In genomic region chr12:108674916-108675315, GRCm38 (mm10) we compare ENCODE assay signal across 28 mouse cellular contexts. TPM values are rescaled to one million over a fixed set of nuclear protein-coding genes. Genes with fewer than 3 reads are reported as not detected.
A peak's percentile ranks its signal among the peaks of the same experiment; 100 is the strongest.
DNase-seq lines count a peak whose midpoint lies in the region; ATAC-seq and TF ChIP-seq lines count a peak whose summit lies in the region.
"Had no signal": no experiment of that assay in that cellular context is flagged by ENCODE, and none has a peak within 500 bp of the region (broad histone marks: within the 10 kb centered on the region; RNA-seq: fewer than 3 reads in every experiment).

No protein-coding gene starts in this region.

- no peak for DNase-seq in gastrocnemius, adult 2 months
- DNase-seq in gastrocnemius, postnatal 10 days = no peak
- DNase-seq in kidney, adult 11 months = no peak
- no peak for DNase-seq in left cerebral cortex, adult 2 months (ENCODE audit: extremely low spot score in 1 of 2, low spot score in 2 of 2)
- DNase-seq in left cerebral cortex, postnatal 36 days (ENCODE audit: low spot score in 2 of 2) = no peak
- DNase-seq: adrenal gland, adult 8-10 months; right cerebral cortex, postnatal 4 days; thymus, adult 18-20 months; thymus, postnatal 36 days had no signal

- no peaks in the 10 kb centered on the region for H3K27me3 ChIP-seq in kidney, embryonic 14.5 days (ENCODE audit: control insufficient read depth, insufficient read depth, low read length)
- H3K27me3 ChIP-seq in embryonic facial prominence, embryonic 15.5 days = no peaks in the 10 kb centered on the region
- no peaks in the 10 kb centered on the region for H3K27me3 ChIP-seq in midbrain, embryonic 16.5 days (ENCODE audit: control insufficient read depth, insufficient read depth, low read depth, low read length)
- H3K27me3 ChIP-seq: embryonic facial prominence, embryonic 12.5 days; forebrain, embryonic 12.5 days; hindbrain, embryonic 15.5 days; limb, embryonic 12.5 days; midbrain, embryonic 12.5 days; neural tube, embryonic 13.5 days had no signal

- no peak overlapping the region for H3K4me3 ChIP-seq in gastrocnemius, adult 2 months
- no peak overlapping the region for H3K4me3 ChIP-seq in kidney, embryonic 14.5 days (ENCODE audit: low read length)
- no peak overlapping the region for H3K4me3 ChIP-seq in left cerebral cortex, adult 2 months
- H3K4me3 ChIP-seq in embryonic facial prominence, embryonic 15.5 days (replicated peaks) = no peak overlapping the region
- H3K4me3 ChIP-seq in midbrain, embryonic 16.5 days (ENCODE audit: low read depth, low read length) = no peak overlapping the region
- H3K4me3 ChIP-seq: embryonic facial prominence, embryonic 12.5 days; erythroblast, embryonic 14.5 days; forebrain, embryonic 12.5 days; hindbrain, embryonic 10.5 days; hindbrain, embryonic 15.5 days; limb, embryonic 12.5 days; megakaryocyte, embryonic 14.5 days; midbrain, embryonic 12.5 days; neural tube, embryonic 13.5 days had no signal

- 89% methylated on average over 2 of the region's 2 CpGs for WGBS in kidney, embryonic 14.5 days
- 87% methylated on average over 2 of the region's 2 CpGs for WGBS in embryonic facial prominence, embryonic 15.5 days
- 98% methylated on average over 2 of the region's 2 CpGs for WGBS in midbrain, embryonic 16.5 days

- no peak overlapping the region for H3K9ac ChIP-seq in kidney, embryonic 14.5 days (ENCODE audit: low read depth, low read length)
- H3K9ac ChIP-seq in embryonic facial prominence, embryonic 15.5 days = no peak overlapping the region
- H3K9ac ChIP-seq in midbrain, embryonic 16.5 days (ENCODE audit: low read depth, low read length) = no peak overlapping the region
- H3K9ac ChIP-seq: embryonic facial prominence, embryonic 12.5 days; forebrain, embryonic 12.5 days; forebrain, postnatal 0 days; hindbrain, embryonic 15.5 days; limb, embryonic 12.5 days; midbrain, embryonic 12.5 days; neural tube, embryonic 13.5 days had no signal

- intact Hi-C loops in gastrocnemius, adult 2 months (cut with DNase I) = loop anchor here (5.0 kb wide), 1 partner anchor 63 kb away; no protein-coding TSS in a partner anchor
- intact Hi-C loops in left cerebral cortex, adult 2 months (cut with DNase I) = no loop called here
- intact Hi-C loops in left cerebral cortex, postnatal 36 days (cut with DNase I) = no loop called here

- H3K4me2 ChIP-seq in kidney, embryonic 14.5 days (replicated peaks; ENCODE audit: low read depth, low read length) = no peak overlapping the region
- H3K4me2 ChIP-seq in embryonic facial prominence, embryonic 15.5 days (replicated peaks) = no peak overlapping the region
- H3K4me2 ChIP-seq in midbrain, embryonic 16.5 days (ENCODE audit: low read length) = no peak overlapping the region
- H3K4me2 ChIP-seq: embryonic facial prominence, embryonic 12.5 days; forebrain, embryonic 12.5 days; heart, embryonic 11.5 days; hindbrain, embryonic 15.5 days; limb, embryonic 12.5 days; liver, embryonic 11.5 days; midbrain, embryonic 12.5 days; neural tube, embryonic 13.5 days had no signal

- TF ChIP-seq CTCF in gastrocnemius, adult 2 months (IDR thresholded peaks at IDR 0.05) = no peak
- TF ChIP-seq CTCF in left cerebral cortex, adult 2 months (IDR thresholded peaks at IDR 0.05) = no peak

- no peaks in the 10 kb centered on the region for H3K4me1 ChIP-seq in kidney, embryonic 14.5 days (ENCODE audit: control insufficient read depth, insufficient read depth, low read length)
- no peaks in the 10 kb centered on the region for H3K4me1 ChIP-seq in embryonic facial prominence, embryonic 15.5 days
- no peaks in the 10 kb centered on the region for H3K4me1 ChIP-seq in midbrain, embryonic 16.5 days (ENCODE audit: control insufficient read depth, insufficient read depth, low read length)
- H3K4me1 ChIP-seq: embryonic facial prominence, embryonic 12.5 days; forebrain, embryonic 12.5 days; hindbrain, embryonic 10.5 days; hindbrain, embryonic 15.5 days; limb, embryonic 12.5 days; midbrain, embryonic 12.5 days; neural tube, embryonic 13.5 days had no signal

- H3K36me3 ChIP-seq in kidney, embryonic 14.5 days (ENCODE audit: control insufficient read depth, insufficient read depth, low read length) = peaks cover 50% of the 10 kb centered on the region
- peaks cover 68% of the 10 kb centered on the region for H3K36me3 ChIP-seq in embryonic facial prominence, embryonic 15.5 days
- peaks cover 36% of the 10 kb centered on the region for H3K36me3 ChIP-seq in midbrain, embryonic 16.5 days (ENCODE audit: control insufficient read depth, insufficient read depth, low read length)
- H3K36me3 ChIP-seq: G1E had no signal

- peak overlapping the region; percentile 64 for H3K27ac ChIP-seq in gastrocnemius, adult 2 months
- H3K27ac ChIP-seq in kidney, embryonic 14.5 days (ENCODE audit: low read depth, low read length) = peak overlapping the region; percentile 62; the same call in 1 of the 2 replicates
- peak overlapping the region; percentile 5 for H3K27ac ChIP-seq in left cerebral cortex, adult 2 months
- 0 out of 2 replicates have a peak overlapping the region, but pooled peaks have one; percentile 17 for H3K27ac ChIP-seq in embryonic facial prominence, embryonic 15.5 days (replicated peaks)
- no peak overlapping the region for H3K27ac ChIP-seq in midbrain, embryonic 16.5 days (ENCODE audit: low read length)
- H3K27ac ChIP-seq: embryonic facial prominence, embryonic 12.5 days; forebrain, embryonic 12.5 days; hindbrain, embryonic 10.5 days; hindbrain, embryonic 15.5 days; limb, embryonic 12.5 days; midbrain, embryonic 12.5 days; neural tube, embryonic 13.5 days; stomach, postnatal 0 days had no signal

- H3K9me3 ChIP-seq in kidney, embryonic 14.5 days (ENCODE audit: control insufficient read depth, low read length) = no peaks in the 10 kb centered on the region
- no peaks in the 10 kb centered on the region for H3K9me3 ChIP-seq in embryonic facial prominence, embryonic 15.5 days (replicated peaks)
- no peaks in the 10 kb centered on the region for H3K9me3 ChIP-seq in midbrain, embryonic 16.5 days (replicated peaks; ENCODE audit: control insufficient read depth, low read length, poor library complexity, severe bottlenecking)
- H3K9me3 ChIP-seq: embryonic facial prominence, embryonic 12.5 days; forebrain, embryonic 12.5 days; hindbrain, embryonic 10.5 days; hindbrain, embryonic 15.5 days; limb, embryonic 12.5 days; megakaryocyte, embryonic 14.5 days; midbrain, embryonic 12.5 days; neural tube, embryonic 13.5 days had no signal

- ATAC-seq in kidney, embryonic 14.5 days (ENCODE audit: low FRiP score, low TSS enrichment) = no peak
- no peak for ATAC-seq in embryonic facial prominence, embryonic 15.5 days (ENCODE audit: insufficient number of reproducible peaks, low FRiP score, low TSS enrichment, low read depth)
- ATAC-seq in midbrain, embryonic 16.5 days = no peak
- ATAC-seq: forebrain, postnatal 0 days; inflammation-experienced regulatory T-cells, adult 6 months had no signal

RNA-seq across cellular contexts. Expression of gene Degs2, which starts 27.2 kb away (rescaled TPM):
- total RNA-seq in gastrocnemius, adult 2 months (2021) = not detected
- total RNA-seq in gastrocnemius, postnatal 10 days (2021) = under 1 TPM; 0.19 to 0.20 TPM
- 6.6 and 7.3 TPM in 2 replicates for polyA plus RNA-seq in kidney, embryonic 14.5 days (2014; fragmentation: Nextera tagmentation; extraction: Ambion mirVana)
- 1 to 10 TPM; 4.8 to 5.5 TPM for total RNA-seq in left cerebral cortex, adult 2 months (2021)
- 1 to 10 TPM; 3.9 to 5.9 TPM for total RNA-seq in left cerebral cortex, postnatal 36 days (2021)
- 1.2 and 1.9 TPM in 2 replicates for polyA plus RNA-seq in embryonic facial prominence, embryonic 15.5 days (2015; fragmentation: Nextera tagmentation; extraction: Ambion mirVana)
- polyA plus RNA-seq in midbrain, embryonic 16.5 days (2015; fragmentation: Nextera tagmentation; extraction: Ambion mirVana) = 2.9 and 3.3 TPM in 2 replicates
- total RNA-seq: adrenal gland, adult 8-10 months; forebrain, postnatal 0 days; G1E had no signal
- polyA plus RNA-seq: erythroblast, embryonic 14.5 days; G1E; spleen, adult 2 months had no signal

Comparison
In these comparisons a context has a peak if more than half of its experiments do, and no peak if none do; other contexts are left out.
1. RNA of gene Degs2, which starts 27.2 kb away (total RNA-seq): 3.9 to 5.9 TPM in left cerebral cortex, postnatal 36 days and 4.8 to 5.5 TPM in left cerebral cortex, adult 2 months; 0.19 to 0.20 TPM in gastrocnemius, postnatal 10 days and not detected in gastrocnemius, adult 2 months; every median in the first group is over 4 times any median in the second.